Mouse (Mus musculus): ENCODE measurements at regions not wholly inside any gene's neighbourhood (a gene's known extent, or its start where the extent isn't known, plus 50 kb on each side); places are given as distances from the start of the nearest gene placed in this dataset.

DNA sequence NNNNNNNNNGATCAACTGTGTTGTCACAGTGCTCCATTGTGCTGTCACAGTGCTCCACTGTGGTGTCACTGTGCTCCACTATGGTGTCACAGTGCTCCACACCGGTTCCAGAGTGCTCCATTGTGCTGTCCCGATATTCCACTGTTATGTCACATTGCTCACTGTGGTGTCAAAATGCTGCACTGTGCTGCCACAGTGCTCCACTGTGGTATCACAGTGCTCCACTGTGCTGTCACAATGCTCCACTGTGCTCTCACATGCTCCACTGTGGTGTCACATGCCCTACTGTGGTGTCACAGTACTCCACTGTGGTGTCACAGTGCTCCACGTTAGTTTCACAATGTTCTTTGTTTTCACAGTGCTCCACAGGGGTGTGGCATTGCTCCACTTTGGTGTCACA, 359.3 kb upstream of the Olfr161 start:
- peaks cover 7% of the 10 kb centered on the region; the same call in 1 of the 2 replicates for H3K9me3 ChIP-seq (ENCODE audit: control insufficient read depth, low read length)
- WGBS (ENCODE audit: insufficient replicate concordance): 46% methylated on average over 3 of the region's 3 CpGs
- DNase-seq (ENCODE audit: low read depth in 3 of 3, low spot score in 3 of 3): no peak

DNA sequence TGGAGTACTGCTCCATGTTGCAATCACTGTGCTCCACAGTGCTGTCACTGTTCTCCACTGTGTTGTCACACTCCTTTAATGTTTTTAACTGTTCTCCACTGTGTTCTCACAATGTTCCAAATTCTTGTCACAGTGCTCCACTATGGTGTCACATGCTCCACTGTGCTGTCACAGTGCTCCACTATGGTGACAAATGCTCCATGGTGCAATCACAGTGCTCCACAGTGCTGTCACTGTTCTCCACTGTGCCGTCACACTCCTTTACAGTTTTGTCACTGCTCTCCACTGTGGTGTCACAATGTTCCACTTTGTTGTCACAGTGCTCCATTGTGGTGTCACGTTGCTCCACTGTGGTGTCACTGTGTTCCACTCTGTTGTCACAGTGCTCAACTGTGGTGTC, 358.2 kb upstream of the Olfr161 start:
- TF ChIP-seq CTCF (IDR thresholded peaks at IDR 0.05; ENCODE audit: low read depth) (no peak), EP300 (IDR thresholded peaks at IDR 0.05; ENCODE audit: low read depth) (no peak)
- H3K9me3 ChIP-seq (ENCODE audit: control insufficient read depth, low read length): peaks cover 7% of the 10 kb centered on the region; the same call in 1 of the 2 replicates
- WGBS (ENCODE audit: insufficient replicate concordance): 33% methylated on average over 2 of the region's 2 CpGs
- no peak overlapping the region for H3K4me3 ChIP-seq (ENCODE audit: insufficient read depth in 1 of 2, low read depth in 2 of 2, low read length in 2 of 2)
- H3K27me3 ChIP-seq (ENCODE audit: control insufficient read depth, insufficient read depth, low read length): no peaks in the 10 kb centered on the region
- no peak overlapping the region for H3K9ac ChIP-seq (replicated peaks)
- ATAC-seq (ENCODE audit: insufficient read depth) (peak; percentile 13; the same call in 1 of the 2 replicates), DNase-seq (ENCODE audit: low read depth in 3 of 3, low spot score in 3 of 3) (no peak)
- no peak overlapping the region for H3K27ac ChIP-seq
- no peak overlapping the region for H3K4me2 ChIP-seq (ENCODE audit: low read depth)
- no peaks in the 10 kb centered on the region for H3K36me3 ChIP-seq (replicated peaks; ENCODE audit: control insufficient read depth, insufficient read depth, low read depth)
- no peaks in the 10 kb centered on the region for H3K4me1 ChIP-seq (replicated peaks; ENCODE audit: control insufficient read depth in 2 of 2, insufficient read depth in 2 of 2, low read length in 1 of 2)

More for the DNA sequence above, 359.3 kb upstream of the Olfr161 start:
- H3K27ac ChIP-seq: no peak overlapping the region
- no peaks in the 10 kb centered on the region for H3K36me3 ChIP-seq (replicated peaks; ENCODE audit: control insufficient read depth, insufficient read depth, low read depth)
- H3K4me2 ChIP-seq (ENCODE audit: low read depth): no peak overlapping the region
- H3K4me1 ChIP-seq (replicated peaks; ENCODE audit: control insufficient read depth in 2 of 2, insufficient read depth in 2 of 2, low read length in 1 of 2): no peaks in the 10 kb centered on the region
- H3K9ac ChIP-seq (replicated peaks): no peak overlapping the region
- no peak overlapping the region for H3K4me3 ChIP-seq (ENCODE audit: insufficient read depth in 1 of 2, low read depth in 2 of 2, low read length in 2 of 2)
- no peaks in the 10 kb centered on the region for H3K27me3 ChIP-seq (ENCODE audit: control insufficient read depth, insufficient read depth, low read length)
- peak; percentile 31 for ATAC-seq (ENCODE audit: insufficient read depth)
- no peak for TF ChIP-seq CTCF (IDR thresholded peaks at IDR 0.05; ENCODE audit: low read depth)
- no peak for TF ChIP-seq EP300 (IDR thresholded peaks at IDR 0.05; ENCODE audit: low read depth)

GRCm38 (mm10) chr16:3234063-3234462, 356.8 kb upstream of the Olfr161 start:
- Histone ChIP-seq H3K27me3 (ENCODE audit: control insufficient read depth, insufficient read depth, low read length) (no peaks in the 10 kb centered on the region), H3K4me2 (ENCODE audit: low read depth) (no peak overlapping the region), H3K4me1 (replicated peaks; ENCODE audit: control insufficient read depth in 2 of 2, insufficient read depth in 2 of 2, low read length in 1 of 2) (no peaks in the 10 kb centered on the region), H3K36me3 (replicated peaks; ENCODE audit: control insufficient read depth, insufficient read depth, low read depth) (no peaks in the 10 kb centered on the region), H3K9me3 (ENCODE audit: control insufficient read depth, low read length) (peaks cover 7% of the 10 kb centered on the region; the same call in 1 of the 2 replicates), H3K4me3 (ENCODE audit: insufficient read depth in 1 of 2, low read depth in 2 of 2, low read length in 2 of 2) (no peak overlapping the region), H3K9ac (replicated peaks) (no peak overlapping the region), H3K27ac (no peak overlapping the region)
- no peak for TF ChIP-seq CTCF (IDR thresholded peaks at IDR 0.05; ENCODE audit: low read depth)
- no peak for TF ChIP-seq EP300 (IDR thresholded peaks at IDR 0.05; ENCODE audit: low read depth)
- 26% methylated on average over 2 of the region's 2 CpGs for WGBS (ENCODE audit: insufficient replicate concordance)
- ATAC-seq (ENCODE audit: insufficient read depth): peak; percentile 16; the same call in 1 of the 2 replicates
- DNase-seq (ENCODE audit: low read depth in 3 of 3, low spot score in 3 of 3): no peak

DNA sequence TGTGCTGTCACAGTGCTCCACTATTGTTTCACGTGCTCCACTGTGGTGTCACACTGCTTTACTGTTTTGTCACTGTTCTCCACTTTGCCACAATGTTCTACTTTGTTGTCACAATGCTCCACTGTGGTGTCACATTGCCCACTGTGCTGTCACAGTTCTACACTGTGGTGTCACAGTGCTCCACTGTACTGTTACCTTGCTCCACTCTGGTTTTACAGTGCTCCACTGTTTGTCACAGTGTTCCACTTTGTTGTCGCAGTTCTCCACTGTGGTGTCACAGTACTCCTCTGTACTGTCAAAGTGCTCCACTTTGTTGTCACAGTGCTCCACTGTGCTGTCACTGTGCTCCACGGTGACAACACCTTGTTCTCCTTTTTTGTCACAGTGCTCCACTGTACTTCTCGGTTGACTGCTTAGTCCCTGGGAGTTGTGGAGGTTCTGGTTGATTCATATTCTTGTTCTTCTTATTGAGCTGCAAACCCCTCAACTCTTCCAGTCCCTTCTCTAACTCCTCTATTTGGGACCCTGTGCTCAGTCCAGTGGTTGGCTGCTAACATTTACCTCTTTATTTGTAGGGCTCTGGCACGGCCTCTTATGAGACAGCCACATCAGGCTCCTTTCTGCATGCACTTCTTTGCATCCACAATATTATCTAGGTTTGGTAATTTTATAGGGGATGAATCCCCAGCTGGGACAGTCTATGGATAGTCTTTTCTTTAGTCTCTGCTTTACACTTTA, 349.7 kb upstream of the Olfr161 start:
- H3K27me3 ChIP-seq (ENCODE audit: control insufficient read depth, insufficient read depth, low read length): no peaks in the 10 kb centered on the region
- H3K4me2 ChIP-seq (ENCODE audit: low read depth): no peak overlapping the region
- TF ChIP-seq CTCF (IDR thresholded peaks at IDR 0.05; ENCODE audit: low read depth) (no peak), EP300 (IDR thresholded peaks at IDR 0.05; ENCODE audit: low read depth) (no peak)
- H3K36me3 ChIP-seq (replicated peaks; ENCODE audit: control insufficient read depth, insufficient read depth, low read depth): no peaks in the 10 kb centered on the region
- no peaks in the 10 kb centered on the region for H3K4me1 ChIP-seq (replicated peaks; ENCODE audit: control insufficient read depth in 2 of 2, insufficient read depth in 2 of 2, low read length in 1 of 2)
- peak; percentile 22; the same call in 1 of the 2 replicates for ATAC-seq (ENCODE audit: insufficient read depth)
- H3K4me3 ChIP-seq (ENCODE audit: insufficient read depth in 1 of 2, low read depth in 2 of 2, low read length in 2 of 2): no peak overlapping the region
- WGBS (ENCODE audit: insufficient replicate concordance): 47% methylated on average over 5 of the region's 5 CpGs
- no peak overlapping the region for H3K27ac ChIP-seq
- DNase-seq (ENCODE audit: low read depth in 3 of 3, low spot score in 3 of 3): no peak
- H3K9ac ChIP-seq (replicated peaks): no peak overlapping the region
- H3K9me3 ChIP-seq (ENCODE audit: control insufficient read depth, low read length): peaks cover 2% of the 10 kb centered on the region

DNA sequence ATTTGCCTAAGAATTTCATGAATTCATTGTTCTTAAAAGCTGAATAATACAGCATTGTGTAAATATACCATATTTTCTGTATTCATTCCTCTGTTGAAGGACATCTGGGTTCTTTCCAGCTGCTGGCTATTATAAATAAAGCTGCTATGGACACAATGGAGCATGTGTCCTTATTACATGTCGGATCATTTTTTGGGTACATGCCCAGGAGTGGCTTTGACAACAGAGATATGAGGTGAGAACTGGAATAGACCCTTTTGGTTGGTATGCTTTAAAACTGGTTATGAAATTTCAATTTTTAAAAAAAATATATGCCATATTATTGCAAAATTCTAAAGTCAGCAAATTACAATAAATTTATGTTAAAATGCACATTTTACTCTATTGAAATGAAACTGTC, 348.9 kb upstream of the Olfr161 start:
- no peak overlapping the region for H3K4me2 ChIP-seq (ENCODE audit: low read depth)
- WGBS (ENCODE audit: insufficient replicate concordance): 46% methylated on average over 1 of the region's 1 CpGs
- DNase-seq (ENCODE audit: low read depth in 3 of 3, low spot score in 3 of 3) (no peak), ATAC-seq (ENCODE audit: insufficient read depth) (no peak)
- H3K9ac ChIP-seq (replicated peaks): no peak overlapping the region
- H3K36me3 ChIP-seq (replicated peaks; ENCODE audit: control insufficient read depth, insufficient read depth, low read depth): no peaks in the 10 kb centered on the region
- no peak overlapping the region for H3K27ac ChIP-seq
- H3K27me3 ChIP-seq (ENCODE audit: control insufficient read depth, insufficient read depth, low read length): no peaks in the 10 kb centered on the region
- no peaks in the 10 kb centered on the region for H3K4me1 ChIP-seq (replicated peaks; ENCODE audit: control insufficient read depth in 2 of 2, insufficient read depth in 2 of 2, low read length in 1 of 2)
- H3K9me3 ChIP-seq (ENCODE audit: control insufficient read depth, low read length): peaks cover 2% of the 10 kb centered on the region
- TF ChIP-seq CTCF (IDR thresholded peaks at IDR 0.05; ENCODE audit: low read depth) (no peak), EP300 (IDR thresholded peaks at IDR 0.05; ENCODE audit: low read depth) (no peak)
- no peak overlapping the region for H3K4me3 ChIP-seq (ENCODE audit: insufficient read depth in 1 of 2, low read depth in 2 of 2, low read length in 2 of 2)
